Mouse (Mus musculus) inflammation-experienced regulatory T-cells (primary cell): ENCODE measurements around the gene Cs. TPM values are rescaled to one million over a fixed set of nuclear protein-coding genes. Genes with fewer than 3 reads are reported as not detected.

Source experiments
- polyA plus RNA-seq, 2 experiments: library from polyadenylated mRNA; unstranded; fragments of 100-300 nt; shearing (Covaris generic); gene quantifications; one replicate each; pipeline ENCODE4 v1.2.1; 2017

Cs gene
- polyA plus RNA-seq = 100 to 1,000 TPM; 153 to 176 TPM

DNA sequence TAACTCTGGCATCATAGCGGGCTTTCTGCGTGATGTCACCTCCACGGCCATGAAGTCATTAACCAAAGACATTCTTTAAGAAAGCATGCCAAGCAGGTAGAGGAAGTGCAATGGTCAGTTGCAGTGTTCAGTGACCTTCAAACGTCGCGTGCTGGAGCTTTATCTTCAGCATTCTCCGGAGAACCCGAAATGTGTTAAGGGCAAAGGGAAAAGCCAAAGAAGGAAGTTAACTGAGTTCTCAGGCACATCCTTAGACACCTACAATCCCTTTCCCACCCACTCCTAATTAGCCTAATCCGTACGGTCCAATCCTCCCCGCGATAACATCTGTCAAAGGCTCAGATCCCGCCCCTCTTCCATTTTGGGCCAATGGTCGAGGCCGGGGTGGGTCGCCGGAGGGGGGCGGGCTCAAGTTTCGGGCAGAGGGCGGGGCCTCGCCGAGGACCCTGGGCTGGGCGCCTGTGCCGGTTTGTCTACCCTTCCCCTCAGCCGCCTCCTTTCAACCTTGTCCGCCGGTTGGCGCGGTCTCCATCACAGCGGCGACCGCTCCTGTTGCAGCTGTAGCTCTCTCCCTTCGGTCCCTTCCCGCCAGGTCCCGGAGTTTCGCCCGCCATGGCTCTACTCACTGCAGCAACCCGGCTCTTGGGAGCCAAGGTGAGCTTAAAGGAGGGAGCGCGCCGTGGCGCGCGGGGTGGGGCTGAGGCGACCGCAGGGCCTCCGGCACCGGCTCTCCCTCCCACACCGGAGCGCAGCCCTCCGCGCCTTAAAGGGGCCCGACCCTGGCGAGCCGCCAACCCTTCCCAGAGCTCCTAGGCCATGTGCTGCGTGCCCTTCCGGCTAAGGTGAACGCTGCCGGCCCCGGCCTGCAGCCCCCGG is at the start of gene Cs:
Cs (plus strand) TSS at position 429 of the 876 bp plus-strand sequence.

GRCm38 (mm10) chr10:128298702-128299171 is 38.8 kb upstream of the Cs start, which contains the start of gene Il23a:
TSS of gene Il23a (minus strand) at chr10:128298752.

DNA sequence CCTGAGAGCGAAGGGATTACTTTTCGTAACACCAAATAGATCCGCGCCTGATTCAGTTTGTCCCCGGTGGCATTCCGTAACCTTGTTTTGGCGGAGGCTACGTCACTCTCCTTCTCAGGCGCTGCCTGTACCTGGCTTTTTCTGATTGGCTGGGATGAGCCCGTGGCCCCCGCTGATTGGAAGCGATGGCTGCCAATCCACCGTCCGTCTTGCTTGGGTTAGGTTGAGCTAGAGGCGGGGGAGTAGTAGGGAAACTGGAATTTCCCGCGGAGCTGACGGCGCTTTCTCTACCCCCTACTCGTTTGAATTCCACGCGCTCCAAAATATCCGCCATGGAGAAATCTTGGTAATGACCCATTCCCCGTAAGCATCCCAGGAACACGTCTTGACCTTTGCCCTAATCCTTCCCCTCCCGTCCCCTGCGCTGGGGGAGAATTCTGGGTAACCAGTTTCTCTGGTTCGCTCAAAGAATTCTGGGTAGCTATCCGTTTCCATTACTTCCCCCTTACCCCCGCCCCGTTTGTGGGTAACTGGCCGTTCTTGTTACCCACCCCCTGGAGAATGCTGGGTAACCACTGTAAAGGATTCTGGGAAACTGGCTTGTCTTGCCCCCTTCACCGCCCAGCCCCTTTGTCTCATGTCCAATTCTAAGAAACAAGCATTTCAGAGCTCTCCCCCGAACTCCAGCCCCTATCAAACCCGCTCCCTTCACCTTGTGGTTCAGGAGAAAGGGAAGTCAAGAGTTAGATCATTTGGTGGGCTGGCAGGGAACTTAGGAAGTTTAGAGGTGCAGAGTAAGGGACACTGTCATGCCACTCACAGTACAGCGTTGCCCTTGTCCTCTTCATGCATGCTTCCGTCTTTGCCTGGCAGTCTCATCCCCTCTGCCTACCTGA is 34.2 kb upstream of the Cs start, which contains the start of gene Pan2:
Pan2 (plus strand) TSS at position 210 of the 896 bp plus-strand sequence.

DNA sequence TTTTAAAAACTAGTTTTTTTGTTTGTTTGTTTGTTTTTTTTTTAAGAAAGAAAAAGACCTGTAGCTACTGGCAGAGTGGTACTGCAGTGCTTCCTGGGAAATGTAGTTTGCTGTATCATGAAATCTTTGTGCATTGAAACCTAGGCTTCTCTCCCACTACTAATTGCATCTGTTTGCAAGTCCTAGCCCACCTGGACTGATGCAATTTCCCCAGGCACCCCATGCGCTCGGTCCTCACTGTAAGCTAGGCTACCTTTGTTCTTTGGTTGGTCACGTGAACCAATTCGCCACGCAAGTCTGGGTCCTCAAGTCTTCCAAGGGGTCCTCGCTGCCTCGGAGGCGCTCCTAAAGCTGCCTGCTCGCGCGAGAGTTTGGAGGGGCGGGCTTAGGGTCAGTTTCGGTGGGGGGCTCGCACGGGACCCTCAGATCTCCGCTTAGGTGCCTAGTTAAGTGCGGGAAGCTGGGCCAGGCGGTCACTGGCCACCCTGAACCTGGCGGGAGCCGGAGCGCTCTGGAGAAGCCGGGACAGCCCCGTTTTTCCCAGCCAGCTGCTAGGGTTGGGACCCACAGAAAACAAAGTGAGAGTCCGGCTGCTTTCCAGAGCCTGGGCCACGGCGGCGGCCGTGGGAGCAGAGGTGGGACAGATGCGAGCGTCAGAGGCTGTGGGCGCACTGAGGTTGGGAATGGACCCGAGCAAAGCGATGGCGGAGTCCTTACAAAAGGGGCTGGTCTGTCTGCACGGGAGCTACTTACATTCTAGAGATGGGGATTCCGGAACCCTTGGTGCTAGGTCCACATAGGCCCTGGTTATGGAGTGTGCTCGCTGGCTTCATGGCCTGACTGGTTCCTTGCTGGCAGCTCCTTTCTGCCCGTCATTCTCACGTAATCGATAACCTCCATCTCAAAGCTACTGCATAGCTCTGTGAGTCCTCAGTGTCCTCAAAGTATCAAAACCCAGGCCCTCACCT is 15.1 kb upstream of the Cs start, which contains the start of gene Cnpy2:
Cnpy2 (plus strand) TSS at position 319 of the 968 bp plus-strand sequence.

GRCm38 (mm10) chr10:128368402-128369217 is 31.1 kb downstream of the Cs start, which contains the start of gene Coq10a:
TSS of gene Coq10a (minus strand) at chr10:128368997.

GRCm38 (mm10) chr10:128376455-128377211 is 39.1 kb downstream of the Cs start, which contains the start of gene Ankrd52:
TSS of gene Ankrd52 (plus strand) at chr10:128377115.

GRCm38 (mm10) chr10:128401056-128401455 is 63.5 kb downstream of the Cs start, which contains the start of gene Slc39a5:
TSS of gene Slc39a5 (minus strand) at chr10:128401229.

GRCm38 (mm10) chr10:128411211-128412054 is 73.9 kb downstream of the Cs start, which contains the start of the genes Nabp2 and Rnf41:
TSS of gene Nabp2 (minus strand) at chr10:128411492.
TSS of gene Rnf41 (plus strand) at chr10:128411657.

Other genes starting within 250 kb of the Cs start
- 10 to 100 TPM; 54.8 to 63.6 TPM for gene Baz2a, start 246.2 kb upstream of the Cs start, polyA plus RNA-seq
- 10 to 100 TPM; 28.7 to 30.5 TPM for gene Rbms2, start 157.4 kb upstream of the Cs start, polyA plus RNA-seq
- gene Gls2, start 143.3 kb upstream of the Cs start, polyA plus RNA-seq = under 1 TPM; 0.52 to 0.61 TPM
- gene Spryd4, start 125.9 kb upstream of the Cs start, polyA plus RNA-seq = 10 to 100 TPM; 14.3 to 22.4 TPM
- gene Mip, start 111.9 kb upstream of the Cs start, polyA plus RNA-seq = under 1 TPM in 1 of 2 experiments, not detected in 1; 0.18 TPM
- 10 to 100 TPM; 19.0 to 23.0 TPM for gene Timeless, start 105.7 kb upstream of the Cs start, polyA plus RNA-seq
- not detected for gene Apon, start 83.6 kb upstream of the Cs start, polyA plus RNA-seq
- not detected for gene Apof, start 69.1 kb upstream of the Cs start, polyA plus RNA-seq
- gene Stat2, start 67.2 kb upstream of the Cs start, polyA plus RNA-seq = 10 to 100 TPM; 66.3 to 70.6 TPM
- under 1 TPM in 1 of 2 experiments, not detected in 1; 0.54 TPM for gene Il23a, start 39.0 kb upstream of the Cs start, polyA plus RNA-seq
- gene Pan2, start 34.4 kb upstream of the Cs start, polyA plus RNA-seq = 10 to 100 TPM; 39.5 to 50.2 TPM
- gene Cnpy2, start 15.3 kb upstream of the Cs start, polyA plus RNA-seq = 100 to 1,000 TPM in 1 of 2 experiments, 10 to 100 TPM in 1; 89.0 to 132 TPM
- 10 to 100 TPM; 26.8 to 30.6 TPM for gene Coq10a, start 31.3 kb downstream of the Cs start, polyA plus RNA-seq
- 1 to 10 TPM; 6.3 to 6.5 TPM for gene Ankrd52, start 39.4 kb downstream of the Cs start, polyA plus RNA-seq
- gene Slc39a5, start 63.5 kb downstream of the Cs start, polyA plus RNA-seq = not detected
- 100 to 1,000 TPM; 116 to 123 TPM for gene Nabp2, start 73.8 kb downstream of the Cs start, polyA plus RNA-seq
- 10 to 100 TPM; 37.5 to 41.8 TPM for gene Rnf41, start 73.9 kb downstream of the Cs start, polyA plus RNA-seq
- gene Smarcc2, start 121.5 kb downstream of the Cs start, polyA plus RNA-seq = 100 to 1,000 TPM; 111 to 120 TPM
- 1,000 to 10,000 TPM; 1,313 to 1,615 TPM for gene Myl6, start 156.4 kb downstream of the Cs start, polyA plus RNA-seq
- gene Myl6b, start 161.0 kb downstream of the Cs start, polyA plus RNA-seq = 1 to 10 TPM; 2.7 to 4.7 TPM
- 100 to 1,000 TPM; 216 to 394 TPM for gene Esyt1, start 188.1 kb downstream of the Cs start, polyA plus RNA-seq
- gene Zc3h10, start 210.0 kb downstream of the Cs start, polyA plus RNA-seq = 10 to 100 TPM; 22.0 to 27.4 TPM
- 1,000 to 10,000 TPM; 2,016 to 2,109 TPM for gene Rpl41, start 211.6 kb downstream of the Cs start, polyA plus RNA-seq
- 10 to 100 TPM; 26.4 to 30.0 TPM for gene Pa2g4, start 228.3 kb downstream of the Cs start, polyA plus RNA-seq